Mouse (Mus musculus) ovary, adult 2 months (tissue): ENCODE data around the gene Smco4. TPM values are rescaled to one million over a fixed set of nuclear protein-coding genes. Genes with fewer than 3 reads are reported as not detected.

Source experiments
- polyA plus RNA-seq: library from polyadenylated mRNA; depleted of rRNA; stranded (reverse); fragments of >200 nt; gene quantifications from 2 replicates; pipeline ENCODE4 v1.2.3, GENCODE M21; 2012; rRNA removed

Gene Smco4
- polyA plus RNA-seq = 13.7 and 15.5 TPM in 2 replicates

GRCm38 (mm10) chr9:15493235-15493924 is at the start of gene Smco4:
TSS of gene Smco4 (plus strand) at chr9:15493432.

Other genes with a start within 250 kb of the Smco4 start
- 60.3 and 71.6 TPM in 2 replicates for gene Med17, start 213.5 kb upstream of the Smco4 start, polyA plus RNA-seq
- gene Taf1d, start 187.2 kb upstream of the Smco4 start, polyA plus RNA-seq = 6.0 and 6.2 TPM in 2 replicates
- 4.6 and 5.5 TPM in 2 replicates for gene 4931406C07Rik, start 187.0 kb upstream of the Smco4 start, polyA plus RNA-seq
- gene Cep295, start 135.6 kb upstream of the Smco4 start, polyA plus RNA-seq = 2.3 and 3.3 TPM in 2 replicates
- gene Deup1, start 134.5 kb downstream of the Smco4 start, polyA plus RNA-seq = 0.16 and 0.41 TPM in 2 replicates
- 4.6 and 6.8 TPM in 2 replicates for gene Slc36a4, start 216.3 kb downstream of the Smco4 start, polyA plus RNA-seq